Mouse (Mus musculus) MEL (cell line): Measurements from ENCODE around the gene Nanos3. TPM values are rescaled to one million over a fixed set of nuclear protein-coding genes. Genes with fewer than 3 reads are reported as not detected.
A peak's percentile ranks its signal among the peaks of the same experiment; 100 is the strongest.

Source experiments
- DNase-seq: peaks from one replicate; pipeline ENCODE4 v3.0.0; 2011; ENCODE audit warnings: low read depth, low spot score
- H3K27ac ChIP-seq: 2 replicates; pipeline ENCODE4 v1.5.1; 2012; ENCODE audit warnings: low read depth, mild to moderate bottlenecking, control low read depth, low read length, moderate library complexity; ENCODE audit not compliant: control insufficient read depth
- H3K27me3 ChIP-seq, 2 experiments: fragments of 150-350 bp in 1 of 2; sonication (generic) in 1 of 2; 2 replicates each; pipeline ENCODE4 v1.6.1; 2012; ENCODE audit warnings: low read length in 2 of 2, mild to moderate bottlenecking in 2 of 2, improper control_type of control experiment in 1 of 2, moderate library complexity in 1 of 2; ENCODE audit not compliant: insufficient read depth in 2 of 2, control insufficient read depth in 1 of 2
- H3K36me3 ChIP-seq, 2 experiments: 2 replicates each; pipeline ENCODE4 v1.6.1; 2012 to 2014; ENCODE audit warnings: low read length in 2 of 2, improper control_type of control experiment in 1 of 2, inconsistent platforms in 1 of 2, mild to moderate bottlenecking in 1 of 2; ENCODE audit not compliant: insufficient read depth in 2 of 2, control insufficient read depth in 1 of 2
- H3K4me1 ChIP-seq, 2 experiments: fragments of 150-350 bp in 1 of 2; sonication (generic) in 1 of 2; 2 replicates each; pipeline ENCODE4 v1.6.1; 2012; ENCODE audit warnings: low read length in 2 of 2, improper control_type of control experiment in 1 of 2, mild to moderate bottlenecking in 1 of 2; ENCODE audit not compliant: insufficient read depth in 2 of 2, control insufficient read depth in 1 of 2
- H3K4me3 ChIP-seq, 2 experiments: fragments of 150-350 bp in 1 of 2; sonication (generic) in 1 of 2; 2 replicates each; pipeline ENCODE4 v1.5.1; 2012; ENCODE audit warnings: low read depth in 2 of 2, low read length in 2 of 2, mild to moderate bottlenecking in 2 of 2, moderate library complexity in 2 of 2, control low read depth in 1 of 2, improper control_type of control experiment in 1 of 2; ENCODE audit not compliant: control insufficient read depth in 1 of 2, insufficient read depth in 1 of 2
- H3K79me2 ChIP-seq: 2 replicates; pipeline ENCODE4 v1.6.1; 2012; ENCODE audit warnings: mild to moderate bottlenecking, low read length, moderate library complexity; ENCODE audit not compliant: control insufficient read depth, poor library complexity, insufficient read depth
- H3K9ac ChIP-seq: 2 replicates; pipeline ENCODE4 v1.6.1; 2012; ENCODE audit warnings: low read depth, mild to moderate bottlenecking, control low read depth, low read length, moderate library complexity; ENCODE audit not compliant: control insufficient read depth, poor library complexity, severe bottlenecking
- H3K9me3 ChIP-seq: fragments of 150-350 bp; sonication (generic); replicated peaks from 2 replicates; pipeline ENCODE4 v1.6.1; 2012; ENCODE audit warnings: mild to moderate bottlenecking, low read length, improper control_type of control experiment, moderate library complexity; ENCODE audit not compliant: insufficient read depth
- BHLHE40 ChIP-seq: IDR thresholded peaks from 2 replicates; pipeline ENCODE4 v1.6.1; 2012; ENCODE audit warnings: low read depth, mild to moderate bottlenecking, inconsistent platforms, low read length, improper control_type of control experiment, borderline replicate concordance
- ELF1 ChIP-seq: IDR thresholded peaks from 2 replicates; pipeline ENCODE4 v1.6.1; 2014; ENCODE audit warnings: low read depth, mild to moderate bottlenecking, inconsistent platforms, low read length, improper control_type of control experiment, moderate library complexity
- HCFC1 ChIP-seq: IDR thresholded peaks from 2 replicates; pipeline ENCODE4 v1.6.1; 2012; ENCODE audit warnings: low read depth, mild to moderate bottlenecking, inconsistent platforms, low read length, improper control_type of control experiment, moderate library complexity
- JUND ChIP-seq: IDR thresholded peaks from 2 replicates; pipeline ENCODE4 v1.6.1; 2011; ENCODE audit warnings: low read depth, mild to moderate bottlenecking, improper control_type of control experiment, low read length
- MEF2A ChIP-seq: IDR thresholded peaks from 2 replicates; pipeline ENCODE4 v1.6.1; 2014; ENCODE audit warnings: low read depth, mild to moderate bottlenecking, inconsistent platforms, low read length, improper control_type of control experiment; ENCODE audit not compliant: poor library complexity, insufficient replicate concordance, severe bottlenecking; ENCODE audit errors: extremely low read depth
- MXI1 ChIP-seq: IDR thresholded peaks from 2 replicates; pipeline ENCODE4 v1.6.1; 2011; ENCODE audit warnings: mild to moderate bottlenecking, low read depth, low read length, improper control_type of control experiment
- MYB ChIP-seq: IDR thresholded peaks from 2 replicates; pipeline ENCODE4 v1.6.1; 2011; ENCODE audit warnings: mild to moderate bottlenecking, low read depth, low read length, improper control_type of control experiment
- MYC ChIP-seq: IDR thresholded peaks from 2 replicates; pipeline ENCODE4 v1.6.1; 2011; ENCODE audit warnings: low read depth, mild to moderate bottlenecking, low read length, improper control_type of control experiment, moderate library complexity
- POLR2AphosphoS2 ChIP-seq: IDR thresholded peaks from 2 replicates; pipeline ENCODE4 v1.6.1; 2011; ENCODE audit warnings: low read length, improper control_type of control experiment
- SIN3A ChIP-seq: IDR thresholded peaks from 2 replicates; pipeline ENCODE4 v1.6.1; 2012; ENCODE audit warnings: low read length, improper control_type of control experiment, inconsistent platforms
- SMC3 ChIP-seq: IDR thresholded peaks from 2 replicates; pipeline ENCODE4 v1.6.1; 2011; ENCODE audit warnings: low read depth, low read length, improper control_type of control experiment
- UBTF ChIP-seq: IDR thresholded peaks from 2 replicates; pipeline ENCODE4 v1.6.1; 2012; ENCODE audit warnings: low read depth, mild to moderate bottlenecking, inconsistent platforms, low read length, improper control_type of control experiment, moderate library complexity, borderline replicate concordance; ENCODE audit not compliant: insufficient read depth
- USF1 ChIP-seq: IDR thresholded peaks from 2 replicates; pipeline ENCODE4 v1.6.1; 2014; ENCODE audit warnings: low read depth, mild to moderate bottlenecking, inconsistent platforms, low read length, improper control_type of control experiment, moderate library complexity
- USF2 ChIP-seq, 2 experiments: IDR thresholded peaks; 2 replicates each; pipeline ENCODE4 v1.6.1; 2011 to 2012; ENCODE audit warnings: improper control_type of control experiment in 2 of 2, low read length in 2 of 2, borderline replicate concordance in 1 of 2, inconsistent platforms in 1 of 2, low read depth in 1 of 2, mild to moderate bottlenecking in 1 of 2; ENCODE audit not compliant: insufficient read depth in 1 of 2
- ZMIZ1 ChIP-seq: IDR thresholded peaks from 2 replicates; pipeline ENCODE4 v1.6.1; 2012; ENCODE audit warnings: low read depth, mild to moderate bottlenecking, inconsistent platforms, low read length, improper control_type of control experiment, moderate library complexity
- ZNF384 ChIP-seq: IDR thresholded peaks from 2 replicates; pipeline ENCODE4 v1.6.1; 2012; ENCODE audit warnings: low read depth, mild to moderate bottlenecking, inconsistent platforms, low read length, improper control_type of control experiment
- polyA plus RNA-seq, 2 experiments: library from polyadenylated mRNA; stranded (reverse) in 1 of 2; unstranded in 1 of 2; fragments of >175 nt in 1 of 2; fragments of >200 nt in 1 of 2; gene quantifications; 2 replicates each; pipeline versions ENCODE4 v1.2.1 to v1.2.4; 2012; ENCODE audit warnings: low replicate concordance in 2 of 2, low read depth in 1 of 2; ENCODE audit not compliant: insufficient read length in 2 of 2, insufficient read depth in 1 of 2, missing spikeins in 1 of 2
- total RNA-seq: library from RNA; depleted of rRNA; stranded (reverse); fragments of 300-350 nt; gene quantifications from 2 replicates; pipeline ENCODE4 v1.2.3, GENCODE M21; 2012

The Nanos3 gene
- total and polyA plus RNA-seq, 3 experiments, result 1.7 to 2.0 TPM; not detected in 1

DNA sequence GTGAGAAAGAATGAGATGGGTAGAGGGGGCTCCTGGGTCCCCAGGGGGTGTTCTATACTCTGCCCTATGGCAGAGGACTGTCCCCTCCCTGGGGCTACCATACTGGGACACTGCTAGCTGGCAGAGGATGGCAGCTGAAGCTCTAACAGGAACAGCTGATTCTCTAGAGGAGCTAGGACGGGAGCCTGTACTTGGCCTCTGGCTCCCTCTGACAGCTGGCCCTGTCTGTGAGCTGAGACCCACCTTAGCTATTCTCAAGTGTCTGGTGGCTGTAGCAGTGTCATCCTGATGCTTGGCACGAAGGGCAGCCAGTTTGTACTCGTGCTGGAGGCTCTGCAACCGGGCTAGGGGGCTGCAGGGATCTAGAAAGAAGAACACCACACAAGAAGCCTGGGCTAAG lies 44.2 kb downstream of the Nanos3 start:
- H3K27ac ChIP-seq, result no peak overlapping the region
- no peaks in the 10 kb centered on the region for H3K27me3 ChIP-seq
- no peak overlapping the region for H3K9ac ChIP-seq
- no peaks in the 10 kb centered on the region for H3K9me3 ChIP-seq
- TF ChIP-seq BHLHE40, result no peak
- no peak for TF ChIP-seq MXI1
- TF ChIP-seq ELF1, result no peak
- TF ChIP-seq JUND, result no peak
- no peak for TF ChIP-seq MEF2A
- TF ChIP-seq SMC3, result no peak
- TF ChIP-seq, all 39 proteins: peak for 0
- no peak overlapping the region for H3K4me3 ChIP-seq
- H3K36me3 ChIP-seq, result peaks cover 0 to 2% of the 10 kb centered on the region in 2 experiments; a peak in 2 of 4 replicates
- DNase-seq, result no peak
- peaks cover 0 to 4% of the 10 kb centered on the region in 2 experiments; a peak in 1 of 4 replicates for H3K4me1 ChIP-seq
- no peaks in the 10 kb centered on the region for H3K79me2 ChIP-seq

DNA sequence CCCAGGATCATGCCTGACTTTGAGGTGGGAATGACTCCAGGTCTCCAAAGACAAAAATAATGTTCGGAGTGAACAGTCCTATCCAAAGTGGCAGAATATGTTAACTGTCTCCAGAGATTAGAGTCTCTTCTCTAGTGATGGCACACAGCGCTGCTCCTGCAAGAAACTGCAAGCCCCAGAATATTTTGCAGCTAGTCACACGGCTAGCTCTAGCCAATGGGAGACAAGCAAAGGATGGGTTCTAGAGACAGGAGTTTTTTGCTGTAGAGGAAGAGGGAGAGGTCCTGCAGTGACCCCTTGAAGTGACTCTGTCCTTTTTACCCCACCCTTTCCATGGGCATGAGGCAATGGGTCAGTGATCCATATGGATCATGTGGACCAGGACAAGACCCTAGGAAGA lies 47.2 kb downstream of the Nanos3 start:
- TF ChIP-seq USF2 (IDR thresholded peaks at IDR 0.05; ENCODE audit: borderline replicate concordance in 1 of 2, insufficient read depth in 1 of 2, low read depth in 1 of 2, low read length in 2 of 2), result peak in 1 of 2 experiments; percentile 56; a peak in 1 of 4 replicates
- no peak for TF ChIP-seq MYC
- TF ChIP-seq SIN3A, result no peak
- no peak for TF ChIP-seq SMC3
- no peak for TF ChIP-seq MXI1
- TF ChIP-seq MYB, result no peak
- no peak for TF ChIP-seq ZNF384
- TF ChIP-seq USF1, result peak; percentile 90
- no peak for TF ChIP-seq POLR2AphosphoS2
- peak; percentile 87 for TF ChIP-seq HCFC1
- H3K9me3 ChIP-seq, result no peaks in the 10 kb centered on the region
- peaks cover 0 to 2% of the 10 kb centered on the region in 2 experiments; a peak in 1 of 4 replicates for H3K36me3 ChIP-seq
- no peaks in the 10 kb centered on the region for H3K27me3 ChIP-seq
- no peak overlapping the region for H3K27ac ChIP-seq
- H3K4me3 ChIP-seq, result no peak overlapping the region
- DNase-seq, result peak; percentile 25
- H3K79me2 ChIP-seq, result no peaks in the 10 kb centered on the region
- H3K4me1 ChIP-seq, result no peaks in the 10 kb centered on the region
- H3K9ac ChIP-seq, result no peak overlapping the region

DNA sequence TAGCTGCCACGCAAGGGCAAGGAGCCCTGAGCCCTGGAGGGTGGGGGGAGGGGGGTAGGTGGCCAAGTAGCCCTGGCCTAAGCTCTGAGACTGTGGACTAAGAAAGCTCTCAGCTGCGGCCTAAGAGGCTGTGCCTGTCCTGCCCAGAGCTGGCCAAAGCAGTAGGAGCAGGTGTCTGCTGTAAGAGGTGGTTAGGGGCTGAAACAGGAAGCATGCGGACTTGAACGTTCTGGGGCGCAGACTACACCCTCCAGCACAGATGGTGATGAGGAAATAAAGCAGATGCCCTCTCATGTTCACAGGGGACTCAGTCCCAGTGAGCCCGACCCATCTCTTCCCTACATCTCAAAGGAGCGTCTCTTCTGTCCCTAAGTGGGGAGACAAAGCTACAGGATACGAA lies 52.8 kb downstream of the Nanos3 start:
- Histone ChIP-seq H3K9ac (no peak overlapping the region), H3K9me3 (no peaks in the 10 kb centered on the region), H3K27me3 (no peaks in the 10 kb centered on the region), H3K36me3 (no peaks in the 10 kb centered on the region; a peak in 1 of 4 replicates), H3K79me2 (no peaks in the 10 kb centered on the region), H3K4me3 (no peak overlapping the region), H3K4me1 (peaks cover 0 to 7% of the 10 kb centered on the region in 2 experiments; a peak in 1 of 4 replicates), H3K27ac (no peak overlapping the region)
- DNase-seq, result no peak
- TF ChIP-seq MEF2A, result no peak
- no peak for TF ChIP-seq ELF1
- TF ChIP-seq UBTF, result no peak
- TF ChIP-seq POLR2AphosphoS2, result no peak
- no peak for TF ChIP-seq ZMIZ1
- TF ChIP-seq HCFC1, result no peak
